Mouse (Mus musculus) splenic B cell, adult 2 months (primary cell): Measurements from ENCODE around the gene Tmem189.

Experiments used
- DNase-seq: peaks from one replicate; pipeline ENCODE4 v3.0.0-alpha.2; 2011; ENCODE audit warnings: low read depth, low spot score
- H3K27me3 ChIP-seq: 2 replicates; pipeline ENCODE4 v1.6.1; 2012; ENCODE audit warnings: mild to moderate bottlenecking, low read length, moderate library complexity, mixed read lengths; ENCODE audit not compliant: control insufficient read depth, poor library complexity, insufficient read depth, severe bottlenecking
- H3K36me3 ChIP-seq: 2 replicates; pipeline ENCODE4 v1.6.1; 2012; ENCODE audit warnings: mild to moderate bottlenecking, low read length, moderate library complexity, mixed read lengths; ENCODE audit not compliant: control insufficient read depth, poor library complexity, insufficient read depth, severe bottlenecking

The Tmem189 gene

GRCm38 (mm10) chr2:167692831-167693230 lies 3.2 kb upstream of the Tmem189 start:
- Histone ChIP-seq H3K36me3 (no peaks in the 10 kb centered on the region), H3K27me3 (no peaks in the 10 kb centered on the region)
- no peak for DNase-seq

GRCm38 (mm10) chr2:167691871-167692661 lies 2.4 kb upstream of the Tmem189 start:
- Histone ChIP-seq H3K27me3 (no peaks in the 10 kb centered on the region), H3K36me3 (no peaks in the 10 kb centered on the region)
- no peak for DNase-seq

- no peak for DNase-seq
- no peaks in the 10 kb centered on the region for H3K36me3 ChIP-seq
- no peaks in the 10 kb centered on the region for H3K27me3 ChIP-seq
Measured at GRCm38 (mm10) chr2:167691410-167691809, 1.8 kb upstream of the Tmem189 start.

- Histone ChIP-seq H3K36me3 (no peaks in the 10 kb centered on the region), H3K27me3 (no peaks in the 10 kb centered on the region)
- DNase-seq = no peak
Measured at GRCm38 (mm10) chr2:167690962-167691311, 1.3 kb upstream of the Tmem189 start.

GRCm38 (mm10) chr2:167690219-167690961 lies 768 bp upstream of the Tmem189 start:
- H3K36me3 ChIP-seq = no peaks in the 10 kb centered on the region
- H3K27me3 ChIP-seq = no peaks in the 10 kb centered on the region
- no peak for DNase-seq

- peak; percentile 85 for DNase-seq
- Histone ChIP-seq H3K27me3 (no peaks in the 10 kb centered on the region), H3K36me3 (no peaks in the 10 kb centered on the region)
Measured at GRCm38 (mm10) chr2:167688498-167689451, 847 bp downstream of the Tmem189 start, which contains the start of gene Cebpb. Gene Cebpb, plus strand, starts transcription at chr2:167688915.

- no peak for DNase-seq
- no peaks in the 10 kb centered on the region for H3K27me3 ChIP-seq
- no peaks in the 10 kb centered on the region for H3K36me3 ChIP-seq
Measured at GRCm38 (mm10) chr2:167688126-167688497, 1.5 kb downstream of the Tmem189 start.

- DNase-seq = no peak
- H3K36me3 ChIP-seq = no peaks in the 10 kb centered on the region
- H3K27me3 ChIP-seq = no peaks in the 10 kb centered on the region
Measured at GRCm38 (mm10) chr2:167687651-167688101, 1.9 kb downstream of the Tmem189 start.

GRCm38 (mm10) chr2:167687250-167687586 lies 2.4 kb downstream of the Tmem189 start:
- Histone ChIP-seq H3K27me3 (no peaks in the 10 kb centered on the region), H3K36me3 (no peaks in the 10 kb centered on the region)
- DNase-seq = no peak

GRCm38 (mm10) chr2:167686382-167687249 lies 3.0 kb downstream of the Tmem189 start:
- no peak for DNase-seq
- H3K27me3 ChIP-seq = no peaks in the 10 kb centered on the region
- no peaks in the 10 kb centered on the region for H3K36me3 ChIP-seq

- Histone ChIP-seq H3K27me3 (no peaks in the 10 kb centered on the region), H3K36me3 (no peaks in the 10 kb centered on the region)
- DNase-seq = no peak
Measured at GRCm38 (mm10) chr2:167685865-167686264, 3.8 kb downstream of the Tmem189 start.

- no peaks in the 10 kb centered on the region for H3K36me3 ChIP-seq
- peak; percentile 97 for DNase-seq
- no peaks in the 10 kb centered on the region for H3K27me3 ChIP-seq
Measured at GRCm38 (mm10) chr2:167685137-167685536, 4.5 kb downstream of the Tmem189 start.

GRCm38 (mm10) chr2:167683721-167684120 lies 5.9 kb downstream of the Tmem189 start:
- Histone ChIP-seq H3K36me3 (no peaks in the 10 kb centered on the region), H3K27me3 (no peaks in the 10 kb centered on the region)
- DNase-seq = no peak

GRCm38 (mm10) chr2:167680657-167681056 lies 9.0 kb downstream of the Tmem189 start:
- no peaks in the 10 kb centered on the region for H3K36me3 ChIP-seq
- peak; percentile 89 for DNase-seq
- H3K27me3 ChIP-seq = no peaks in the 10 kb centered on the region
